Mouse (Mus musculus): ENCODE results near the gene Cnot1.

DNA sequence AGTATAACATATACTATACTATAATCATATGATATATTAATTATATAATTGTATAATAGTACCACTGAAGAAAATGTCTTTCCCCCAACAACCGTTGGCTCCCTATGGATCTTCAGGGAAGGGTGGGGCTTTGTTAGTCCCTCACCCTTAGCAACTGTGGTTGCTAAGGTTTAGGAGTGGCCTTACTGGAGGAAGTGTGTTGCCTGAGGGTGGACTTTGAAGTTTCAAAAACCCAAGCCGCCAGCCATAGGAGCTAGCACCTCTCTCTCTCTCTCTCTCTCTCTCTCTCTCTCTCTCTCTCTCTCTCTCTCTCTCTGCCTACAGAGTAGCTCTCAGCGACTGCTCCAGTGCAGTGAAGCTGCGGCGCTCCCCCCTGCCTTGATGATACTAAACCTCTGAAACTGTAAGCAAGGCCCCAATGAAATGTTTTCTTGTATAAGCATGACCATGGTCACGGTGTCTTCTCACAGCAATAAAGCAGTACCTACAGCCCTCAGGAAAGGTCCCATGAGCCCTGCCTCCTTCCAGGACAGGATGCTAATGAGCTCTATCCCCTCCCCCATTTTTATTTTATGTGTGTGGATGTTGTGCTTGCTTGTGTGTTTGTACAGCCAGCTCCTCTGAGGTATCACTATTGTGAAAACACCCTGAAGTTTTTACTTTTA, 8.9 kb upstream of the Cnot1 start:
- TF ChIP-seq CTCF (IDR thresholded peaks at IDR 0.05; ENCODE audit: low read depth) (no peak), EP300 (optimal IDR thresholded peaks at IDR 0.05) (no peak)

Measured in stomach, postnatal 0 days (tissue).